Mouse (Mus musculus) cerebellum, adult 2 months (tissue): ENCODE data around the gene Muc13.

Experiments used
- CTCF ChIP-seq: fragments of 200-500 bp; IDR thresholded peaks from 2 replicates; pipeline ENCODE4 v1.5.1; 2011; ENCODE audit warnings: low read depth, mild to moderate bottlenecking, control low read depth, low read length, moderate library complexity, borderline replicate concordance; ENCODE audit not compliant: insufficient read depth
- POLR2A ChIP-seq: fragments of 200-500 bp; IDR thresholded peaks from 2 replicates; pipeline ENCODE4 v1.6.1; 2011; ENCODE audit warnings: low read length, control low read depth, borderline replicate concordance; ENCODE audit not compliant: insufficient read depth

- TF ChIP-seq POLR2A (no peak), CTCF (no peak)
Observed at GRCm38 (mm10) chr16:33768491-33769278, 25.2 kb upstream of the Muc13 start.
